Mouse (Mus musculus): ENCODE data around the gene Car5a.

GRCm38 (mm10) chr8:121927316-121927715, 17.4 kb downstream of the Car5a start:
- no peak for TF ChIP-seq POLR2A (IDR thresholded peaks at IDR 0.05; ENCODE audit: extremely low read depth, insufficient read depth, low read length)
- TF ChIP-seq CTCF (IDR thresholded peaks at IDR 0.05; ENCODE audit: low read depth, low read length), result peak; percentile 57; the same call in 1 of the 2 replicates

All from liver, adult 2 months (tissue).